Mouse (Mus musculus): ENCODE data around the gene Tsr3. TPM values are rescaled to one million over a fixed set of nuclear protein-coding genes. Genes with fewer than 3 reads are reported as not detected.
A peak's percentile ranks its signal among the peaks of the same experiment; 100 is the strongest.

Gene Tsr3
- polyA plus RNA-seq, 1 experiment from 2014 or later, result 37.0 TPM

DNA sequence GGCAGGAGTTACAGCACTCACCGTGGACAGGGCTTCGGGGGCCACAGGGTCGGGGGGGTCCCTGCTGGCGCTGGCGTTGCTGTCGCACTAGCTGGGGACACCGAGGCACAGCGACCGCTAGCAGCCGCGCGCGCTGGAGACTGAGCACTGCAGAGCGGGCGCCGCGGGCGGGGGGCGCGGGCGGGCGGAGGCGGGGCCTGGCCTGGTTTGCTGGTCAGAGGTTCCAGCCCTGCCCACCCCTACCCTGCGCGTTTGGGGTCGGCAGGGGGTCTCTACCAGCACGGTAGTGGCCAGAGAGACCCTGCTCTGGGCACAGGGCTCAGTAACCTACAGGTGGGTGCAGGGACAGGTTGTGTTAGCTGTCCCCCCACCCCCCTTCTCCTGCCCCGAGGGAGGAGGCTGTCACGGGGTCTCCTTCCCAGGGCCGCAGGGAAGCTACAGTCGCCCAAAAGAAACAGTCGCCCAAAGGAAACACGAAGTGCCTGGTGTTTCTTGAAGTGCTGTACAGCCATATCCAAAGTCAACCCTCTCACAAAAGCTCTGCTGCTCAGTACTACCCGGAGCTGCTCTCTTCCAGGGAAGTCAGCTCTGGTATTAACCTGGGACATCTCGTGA is 16.3 kb downstream of the Tsr3 start, which contains the start of gene Baiap3:
Gene Baiap3, minus strand, starts transcription at position 225 of the 615 bp plus-strand sequence.
- peak within 1 kb of the TSS; percentile 75 for H3K4me2 ChIP-seq (ENCODE audit: low read depth, low read length)
- H3K4me3 ChIP-seq (ENCODE audit: low read length), result peak within 1 kb of the TSS; percentile 45
- peaks cover 11% of the 10 kb centered on the region for H3K4me1 ChIP-seq (ENCODE audit: control insufficient read depth, insufficient read depth, low read length)
- no peak within 1 kb of the TSS for H3K27ac ChIP-seq (ENCODE audit: low read length)
- H3K27me3 ChIP-seq (replicated peaks; ENCODE audit: control insufficient read depth, insufficient read depth, low read length), result peaks cover 19% of the 10 kb centered on the region
- H3K9me3 ChIP-seq (ENCODE audit: control insufficient read depth, low read length), result no peaks in the 10 kb centered on the region
- peak within 1 kb of the TSS; percentile 53 for H3K9ac ChIP-seq (ENCODE audit: low read depth, low read length)
- WGBS, result 3% methylated on average over 35 of the region's 35 CpGs
- H3K36me3 ChIP-seq (ENCODE audit: control insufficient read depth, insufficient read depth, low read length), result 0 out of 2 replicates have a peak, but pooled peaks cover 7% of the 10 kb centered on the region
- peak; percentile 19; the same call in 1 of the 2 replicates for ATAC-seq

DNA sequence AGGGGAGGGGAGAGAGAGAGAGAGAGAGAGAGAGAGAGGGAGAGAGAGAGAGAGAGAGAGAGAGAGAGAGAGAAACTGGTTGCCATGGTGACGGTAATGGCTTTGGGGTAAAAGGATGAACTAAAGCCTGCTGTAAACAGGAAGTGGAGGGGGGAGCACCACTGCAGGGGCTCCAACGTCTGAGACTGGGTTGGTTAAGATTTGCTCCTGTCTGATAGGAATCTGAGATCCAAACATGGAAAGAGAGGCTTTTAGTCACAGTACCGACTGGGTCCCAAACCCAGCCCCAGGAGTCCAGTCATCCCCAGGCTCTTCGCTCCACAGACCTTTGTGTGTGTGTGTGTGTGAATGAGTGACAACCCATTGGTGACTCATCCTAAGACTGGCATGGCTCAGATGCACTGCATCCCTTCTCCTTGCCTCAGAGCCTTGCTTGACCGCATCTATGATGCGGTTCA is 17.9 kb downstream of the Tsr3 start:
- no peak overlapping the region for H3K27ac ChIP-seq (ENCODE audit: low read length)
- H3K4me2 ChIP-seq (ENCODE audit: low read depth, low read length), result no peak overlapping the region
- peaks cover 19% of the 10 kb centered on the region for H3K27me3 ChIP-seq (replicated peaks; ENCODE audit: control insufficient read depth, insufficient read depth, low read length)
- H3K4me1 ChIP-seq (ENCODE audit: control insufficient read depth, insufficient read depth, low read length), result peaks cover 11% of the 10 kb centered on the region
- WGBS, result 45% methylated on average over 6 of the region's 6 CpGs
- no peak for ATAC-seq
- H3K9ac ChIP-seq (ENCODE audit: low read depth, low read length), result no peak overlapping the region
- no peak overlapping the region for H3K4me3 ChIP-seq (ENCODE audit: low read length)
- H3K9me3 ChIP-seq (ENCODE audit: control insufficient read depth, low read length), result no peaks in the 10 kb centered on the region
- peaks cover 12% of the 10 kb centered on the region for H3K36me3 ChIP-seq (ENCODE audit: control insufficient read depth, insufficient read depth, low read length)

DNA sequence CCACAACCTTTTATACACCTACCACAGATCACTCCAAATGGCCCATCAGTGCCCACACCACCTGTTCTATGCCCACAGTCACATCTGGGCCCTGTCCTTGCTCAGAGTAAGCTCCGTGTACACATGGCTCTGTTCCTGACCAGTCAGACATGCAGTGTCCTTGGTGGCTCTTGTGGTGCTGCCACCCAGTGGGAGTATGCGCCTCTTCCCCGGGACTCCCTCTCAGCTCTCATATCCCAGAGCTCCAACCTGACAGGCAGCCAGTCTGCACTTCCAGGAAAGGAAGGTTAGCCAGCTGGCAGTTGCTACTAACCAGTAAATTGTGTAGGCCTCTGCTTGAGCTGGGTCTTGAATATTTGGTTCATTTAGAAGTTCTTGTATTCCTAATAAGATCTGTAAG is 24.5 kb downstream of the Tsr3 start:
- no peak for ATAC-seq
- Histone ChIP-seq H3K9ac (ENCODE audit: low read depth, low read length) (no peak overlapping the region), H3K4me3 (ENCODE audit: low read length) (no peak overlapping the region), H3K4me2 (ENCODE audit: low read depth, low read length) (no peak overlapping the region), H3K4me1 (ENCODE audit: control insufficient read depth, insufficient read depth, low read length) (no peaks in the 10 kb centered on the region), H3K9me3 (ENCODE audit: control insufficient read depth, low read length) (no peaks in the 10 kb centered on the region), H3K36me3 (ENCODE audit: control insufficient read depth, insufficient read depth, low read length) (peaks cover 48% of the 10 kb centered on the region), H3K27me3 (replicated peaks; ENCODE audit: control insufficient read depth, insufficient read depth, low read length) (no peaks in the 10 kb centered on the region), H3K27ac (ENCODE audit: low read length) (no peak overlapping the region)
- 55% methylated on average over 3 of the region's 3 CpGs for WGBS

DNA sequence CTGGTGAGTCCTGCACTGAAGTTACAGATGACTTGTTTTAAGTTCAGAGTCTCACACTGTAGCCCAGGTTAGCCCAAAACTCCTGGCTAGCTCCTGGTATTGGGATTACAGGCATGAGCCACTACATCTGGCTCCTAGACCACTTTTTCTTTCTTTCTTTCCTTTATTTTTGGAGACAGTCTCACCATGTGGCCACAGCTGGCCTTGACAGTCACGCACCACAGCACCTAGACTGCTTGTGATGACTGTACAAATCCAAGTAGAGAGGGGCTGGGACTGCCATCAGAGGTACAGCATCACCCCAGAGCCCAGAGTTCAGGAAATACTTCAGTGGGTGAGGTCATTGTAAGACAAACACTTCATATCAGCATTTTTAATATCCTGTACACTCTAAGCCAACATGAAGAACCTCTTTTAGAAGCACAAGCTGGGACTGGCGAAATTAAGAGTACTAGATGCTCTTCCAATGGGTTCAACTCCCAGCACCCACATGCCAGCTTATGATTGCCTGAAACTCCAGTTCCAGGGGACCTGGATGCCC is 30.9 kb downstream of the Tsr3 start:
- peak overlapping the region; percentile 97; the same call in 1 of the 2 replicates for H3K4me2 ChIP-seq (ENCODE audit: low read depth, low read length)
- ATAC-seq, result no peak
- H3K27ac ChIP-seq (ENCODE audit: low read length), result no peak overlapping the region
- peaks cover 22% of the 10 kb centered on the region for H3K36me3 ChIP-seq (ENCODE audit: control insufficient read depth, insufficient read depth, low read length)
- WGBS, result 73% methylated on average over 2 of the region's 2 CpGs
- no peak overlapping the region for H3K4me3 ChIP-seq (ENCODE audit: low read length)
- no peaks in the 10 kb centered on the region for H3K9me3 ChIP-seq (ENCODE audit: control insufficient read depth, low read length)
- H3K27me3 ChIP-seq (replicated peaks; ENCODE audit: control insufficient read depth, insufficient read depth, low read length), result no peaks in the 10 kb centered on the region
- no peak overlapping the region for H3K9ac ChIP-seq (ENCODE audit: low read depth, low read length)
- H3K4me1 ChIP-seq (ENCODE audit: control insufficient read depth, insufficient read depth, low read length), result peaks cover 20% of the 10 kb centered on the region

DNA sequence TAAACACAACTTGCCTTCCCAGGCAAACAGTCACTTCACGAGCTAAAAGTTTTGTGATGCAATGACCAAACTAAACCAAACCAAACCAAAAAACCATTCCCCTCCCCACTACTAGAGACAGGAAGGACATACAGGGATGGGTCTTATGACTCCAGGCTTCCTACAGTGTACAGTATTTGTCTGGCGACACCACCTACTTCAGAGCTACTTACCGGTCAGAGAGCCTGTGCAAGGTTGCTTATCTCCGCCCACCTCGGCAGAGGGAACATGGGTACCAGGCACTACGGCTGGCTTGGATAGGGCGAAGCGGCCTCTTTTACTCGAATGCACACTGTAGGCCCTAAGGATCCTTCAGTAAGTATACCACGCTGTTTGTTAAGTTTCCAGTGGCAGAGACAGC is 32.4 kb downstream of the Tsr3 start:
- no peaks in the 10 kb centered on the region for H3K9me3 ChIP-seq (ENCODE audit: control insufficient read depth, low read length)

DNA sequence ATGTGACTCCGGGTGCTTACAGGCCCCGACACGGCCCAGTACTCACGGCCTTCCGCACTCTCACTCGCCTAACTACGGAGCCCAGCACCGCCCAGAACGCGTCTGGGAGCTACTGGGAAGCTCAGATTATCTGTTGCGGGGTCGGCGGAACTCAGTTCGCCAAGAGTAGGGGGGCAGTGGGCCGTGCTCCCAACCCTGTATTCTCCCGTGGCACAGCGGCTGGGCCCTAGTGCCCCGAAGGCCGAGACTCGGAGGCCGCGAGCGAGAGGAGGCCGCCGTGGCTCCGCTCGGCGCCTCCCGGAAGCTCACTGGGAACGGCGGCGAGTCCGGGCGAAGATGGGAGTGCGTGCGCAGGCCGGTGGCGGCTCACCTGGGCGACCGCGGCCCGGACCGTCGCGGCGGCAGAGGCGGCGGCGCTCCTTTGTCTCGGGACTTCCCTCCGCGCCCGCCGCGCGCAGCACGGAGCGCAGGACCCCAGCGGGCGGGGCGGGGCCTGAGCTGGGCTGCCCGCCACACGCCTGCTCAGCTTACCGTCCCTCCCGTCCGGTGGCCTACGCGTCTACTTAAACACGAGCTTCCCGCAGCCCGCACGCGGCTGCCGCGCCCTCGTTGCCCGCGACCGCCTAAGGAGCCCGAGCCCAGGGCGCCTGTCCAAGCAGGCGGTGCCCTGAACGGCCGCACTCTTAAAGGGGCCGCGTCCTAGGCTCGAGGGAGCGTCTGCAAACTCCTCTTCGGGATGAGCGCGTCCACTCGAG is 33.2 kb downstream of the Tsr3 start:
- WGBS, result under 1% methylated on average over 91 of the region's 92 CpGs
- Histone ChIP-seq H3K9ac (ENCODE audit: low read depth, low read length) (peak overlapping the region; percentile 100), H3K27ac (ENCODE audit: low read length) (peak overlapping the region; percentile 99), H3K4me2 (ENCODE audit: low read depth, low read length) (peak overlapping the region; percentile 97), H3K4me1 (ENCODE audit: control insufficient read depth, insufficient read depth, low read length) (peaks cover 20% of the 10 kb centered on the region), H3K27me3 (replicated peaks; ENCODE audit: control insufficient read depth, insufficient read depth, low read length) (no peaks in the 10 kb centered on the region), H3K9me3 (ENCODE audit: control insufficient read depth, low read length) (no peaks in the 10 kb centered on the region), H3K36me3 (ENCODE audit: control insufficient read depth, insufficient read depth, low read length) (peaks cover 6% of the 10 kb centered on the region), H3K4me3 (ENCODE audit: low read length) (peak overlapping the region; percentile 96)
- ATAC-seq, result peak; percentile 92

More for the DNA sequence above, 32.4 kb downstream of the Tsr3 start:
- Histone ChIP-seq H3K4me1 (ENCODE audit: control insufficient read depth, insufficient read depth, low read length) (peaks cover 20% of the 10 kb centered on the region), H3K27ac (ENCODE audit: low read length) (peak overlapping the region; percentile 99), H3K4me2 (ENCODE audit: low read depth, low read length) (peak overlapping the region; percentile 97), H3K9ac (ENCODE audit: low read depth, low read length) (peak overlapping the region; percentile 100), H3K4me3 (ENCODE audit: low read length) (peak overlapping the region; percentile 96), H3K27me3 (replicated peaks; ENCODE audit: control insufficient read depth, insufficient read depth, low read length) (no peaks in the 10 kb centered on the region), H3K36me3 (ENCODE audit: control insufficient read depth, insufficient read depth, low read length) (peaks cover 13% of the 10 kb centered on the region)
- peak; percentile 16; the same call in 1 of the 2 replicates for ATAC-seq
- WGBS, result 0% methylated on average over 10 of the region's 10 CpGs

DNA sequence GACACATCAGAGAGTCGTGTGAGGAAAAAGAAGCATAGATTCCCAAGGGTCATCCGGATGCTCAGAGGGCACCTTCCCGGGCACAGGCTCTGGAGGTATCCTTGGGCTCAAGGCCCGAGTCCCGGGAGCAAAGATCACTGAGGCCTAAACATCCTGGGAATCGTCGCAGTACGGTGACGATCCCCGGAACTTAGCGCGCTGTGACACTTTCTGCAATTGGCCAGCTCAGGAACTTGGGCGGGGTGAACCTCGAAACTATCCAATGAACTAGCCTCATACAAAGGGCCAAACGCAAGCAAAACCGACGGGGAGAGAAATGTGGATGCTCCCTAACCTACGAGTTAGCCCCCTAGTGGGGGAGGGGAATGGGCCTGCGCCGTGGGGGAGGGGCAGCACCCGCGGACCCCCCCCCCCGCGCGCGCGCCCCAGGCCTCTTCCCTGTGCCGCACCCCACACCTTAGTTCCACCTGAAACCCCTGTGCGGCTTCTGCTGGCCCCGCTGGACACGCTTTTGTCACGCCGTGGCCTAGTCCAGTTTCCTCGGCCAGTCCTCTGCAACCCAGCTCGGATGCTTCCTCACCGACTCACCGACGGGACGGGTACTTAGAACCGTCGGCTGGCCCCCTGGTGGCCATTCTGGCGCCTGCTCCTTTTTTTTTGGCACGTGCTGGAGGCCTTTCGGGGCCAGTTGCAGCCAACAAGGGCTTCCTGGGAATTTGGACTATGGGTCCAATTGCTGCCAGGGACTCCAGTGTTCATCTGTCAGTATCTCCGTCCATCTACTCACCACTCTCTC is 33.9 kb downstream of the Tsr3 start:
- H3K4me3 ChIP-seq (ENCODE audit: low read length), result peak overlapping the region; percentile 96

DNA sequence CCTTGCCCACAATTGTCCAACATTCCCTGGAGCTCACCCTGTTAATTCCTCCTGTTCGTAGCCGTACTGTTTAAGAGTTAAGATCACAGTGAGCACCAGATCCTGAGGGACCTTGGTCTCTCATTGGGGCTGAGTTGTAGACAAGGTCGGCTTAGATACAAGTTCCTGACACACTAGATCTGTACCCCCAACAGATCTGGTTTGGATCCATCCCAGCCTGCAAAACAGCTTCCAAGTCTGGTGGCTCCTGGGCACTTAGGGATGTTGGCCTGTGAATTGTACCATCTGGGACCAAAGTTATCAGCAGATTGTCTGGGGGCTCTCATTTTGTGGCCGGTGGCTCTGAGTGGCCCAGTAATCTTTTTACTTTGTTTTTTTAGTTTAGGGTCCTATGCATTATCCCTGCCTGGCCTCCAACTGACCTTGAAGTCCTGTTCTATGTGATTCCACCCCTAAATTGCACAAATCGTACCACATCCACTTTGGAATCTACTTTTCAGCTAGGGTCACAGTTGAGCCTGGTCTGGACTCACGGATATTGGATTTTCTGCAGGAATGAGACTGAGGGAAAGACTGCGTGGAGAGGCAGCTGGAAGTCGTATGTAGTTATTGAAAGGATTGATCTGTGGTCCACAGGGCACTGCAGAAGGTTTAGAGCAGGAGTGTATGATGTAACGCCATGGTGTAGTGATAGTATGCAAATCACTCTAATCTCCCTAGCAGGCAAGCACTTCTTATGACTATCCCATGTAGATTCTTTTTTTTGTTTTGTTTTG is 34.8 kb downstream of the Tsr3 start, which contains the start of gene Ube2i:
Gene Ube2i, minus strand, starts transcription at position 52 of the 776 bp plus-strand sequence.
- Histone ChIP-seq H3K4me2 (ENCODE audit: low read depth, low read length) (peak within 1 kb of the TSS; percentile 50), H3K4me1 (ENCODE audit: control insufficient read depth, insufficient read depth, low read length) (peaks cover 20% of the 10 kb centered on the region), H3K9me3 (ENCODE audit: control insufficient read depth, low read length) (no peaks in the 10 kb centered on the region), H3K36me3 (ENCODE audit: control insufficient read depth, insufficient read depth, low read length) (no peaks in the 10 kb centered on the region), H3K27ac (ENCODE audit: low read length) (peak within 1 kb of the TSS; percentile 99), H3K9ac (ENCODE audit: low read depth, low read length) (peak within 1 kb of the TSS; percentile 100), H3K27me3 (replicated peaks; ENCODE audit: control insufficient read depth, insufficient read depth, low read length) (no peaks in the 10 kb centered on the region), H3K4me3 (ENCODE audit: low read length) (peak within 1 kb of the TSS; percentile 96)
- 75% methylated on average over 9 of the region's 9 CpGs for WGBS
- no peak for ATAC-seq

More for the DNA sequence above, 33.9 kb downstream of the Tsr3 start:
- Histone ChIP-seq H3K36me3 (ENCODE audit: control insufficient read depth, insufficient read depth, low read length) (no peaks in the 10 kb centered on the region), H3K27me3 (replicated peaks; ENCODE audit: control insufficient read depth, insufficient read depth, low read length) (no peaks in the 10 kb centered on the region), H3K9me3 (ENCODE audit: control insufficient read depth, low read length) (no peaks in the 10 kb centered on the region), H3K4me2 (ENCODE audit: low read depth, low read length) (peak overlapping the region; percentile 50), H3K27ac (ENCODE audit: low read length) (peak overlapping the region; percentile 99), H3K9ac (ENCODE audit: low read depth, low read length) (peak overlapping the region; percentile 100), H3K4me1 (ENCODE audit: control insufficient read depth, insufficient read depth, low read length) (peaks cover 20% of the 10 kb centered on the region)
- ATAC-seq, result peak; percentile 87
- 1% methylated on average over 40 of the region's 45 CpGs for WGBS
